Mouse (Mus musculus) thymus, adult 2 months (tissue): Measurements from ENCODE around the gene Zfp143. TPM values are rescaled to one million over a fixed set of nuclear protein-coding genes. Genes with fewer than 3 reads are reported as not detected.
"Not testable (repeated sequence)": the region's sequence is repeated elsewhere in the genome, so short reads cannot be mapped to it uniquely, and the experiment has no call there.

Source experiments
- DNase-seq: peaks from one replicate; pipeline ENCODE4 v3.0.0; 2021
- H3K27ac ChIP-seq: fragments of 200-500 bp; 2 replicates; pipeline ENCODE4 v1.5.1; 2012; ENCODE audit warnings: low read length, control low read depth; ENCODE audit not compliant: control insufficient read depth, insufficient read depth
- H3K27me3 ChIP-seq: fragments of 200-500 bp; 2 replicates; pipeline ENCODE4 v1.6.1; 2012; ENCODE audit warnings: mild to moderate bottlenecking, low read length, moderate library complexity, mixed read lengths; ENCODE audit not compliant: control insufficient read depth, insufficient read depth
- H3K36me3 ChIP-seq: fragments of 200-500 bp; 2 replicates; pipeline ENCODE4 v1.6.1; 2012; ENCODE audit warnings: mild to moderate bottlenecking, low read length, moderate library complexity; ENCODE audit not compliant: control insufficient read depth, insufficient read depth
- H3K4me1 ChIP-seq: fragments of 200-500 bp; replicated peaks from 2 replicates; pipeline ENCODE4 v1.6.1; 2012; ENCODE audit warnings: low read length; ENCODE audit not compliant: control insufficient read depth, insufficient read depth
- H3K4me3 ChIP-seq: fragments of 200-500 bp; 2 replicates; pipeline ENCODE4 v1.5.1; 2012; ENCODE audit warnings: mild to moderate bottlenecking, low read length, control low read depth, moderate library complexity; ENCODE audit not compliant: control insufficient read depth, insufficient read depth
- CTCF ChIP-seq: fragments of 200-500 bp; IDR thresholded peaks from 2 replicates; pipeline ENCODE4 v1.5.1; 2012; ENCODE audit warnings: mild to moderate bottlenecking, control low read depth, low read length, moderate library complexity, borderline replicate concordance; ENCODE audit not compliant: control insufficient read depth, poor library complexity, insufficient read depth; ENCODE audit errors: extremely low read depth
- POLR2A ChIP-seq: fragments of 200-500 bp; IDR thresholded peaks from 2 replicates; pipeline ENCODE4 v1.6.1; 2012; ENCODE audit warnings: mild to moderate bottlenecking, low read length, control low read depth, moderate library complexity; ENCODE audit not compliant: control insufficient read depth, poor library complexity, insufficient read depth; ENCODE audit errors: extremely low read depth
- WGBS: fragments of 180-500 bp; shearing (Covaris S2); methylation state at CpG from one replicate; pipeline ENCODE4 v1.1.7; 2018; 5-methylcytosine and 5-hydroxymethylcytosine counted together
- polyA plus RNA-seq: library from polyadenylated mRNA; depleted of rRNA; stranded (reverse); fragments of >200 nt; gene quantifications from 2 replicates; pipeline ENCODE4 v1.2.3, GENCODE M21; 2012

The Zfp143 gene
- polyA plus RNA-seq, 1 experiment, result 35.0 TPM

- Histone ChIP-seq H3K36me3 (peaks cover 20% of the 10 kb centered on the region), H3K27ac (no peak overlapping the region), H3K4me3 (no peak overlapping the region), H3K27me3 (no peaks in the 10 kb centered on the region), H3K4me1 (no peaks in the 10 kb centered on the region)
- no peak for TF ChIP-seq CTCF
- TF ChIP-seq POLR2A, result no peak
- WGBS, result 92% methylated on average over 2 of the region's 2 CpGs
- no peak for DNase-seq
Observed at GRCm38 (mm10) chr7:110026594-110026993, 34.4 kb upstream of the Zfp143 start.

GRCm38 (mm10) chr7:110028826-110029225, 32.2 kb upstream of the Zfp143 start:
- H3K4me3 ChIP-seq, result no peak overlapping the region
- WGBS, result 93% methylated on average over 1 of the region's 1 CpGs
- H3K4me1 ChIP-seq, result no peaks in the 10 kb centered on the region
- no peaks in the 10 kb centered on the region for H3K27me3 ChIP-seq
- DNase-seq, result no peak
- H3K36me3 ChIP-seq, result peaks cover 41% of the 10 kb centered on the region
- no peak for TF ChIP-seq POLR2A
- TF ChIP-seq CTCF, result no peak
- no peak overlapping the region for H3K27ac ChIP-seq

GRCm38 (mm10) chr7:110030342-110030741, 30.7 kb upstream of the Zfp143 start:
- Histone ChIP-seq H3K4me1 (no peaks in the 10 kb centered on the region), H3K36me3 (peaks cover 50% of the 10 kb centered on the region), H3K27me3 (no peaks in the 10 kb centered on the region), H3K27ac (no peak overlapping the region), H3K4me3 (no peak overlapping the region)
- no peak for TF ChIP-seq POLR2A
- no peak for TF ChIP-seq CTCF
- WGBS, result 90% methylated on average over 3 of the region's 3 CpGs
- no peak for DNase-seq

GRCm38 (mm10) chr7:110057723-110058122, 3.3 kb upstream of the Zfp143 start:
- 97% methylated on average over 2 of the region's 2 CpGs for WGBS
- H3K36me3 ChIP-seq, result peaks cover 17% of the 10 kb centered on the region
- H3K27ac ChIP-seq, DNase-seq, H3K4me3 ChIP-seq, H3K4me1 ChIP-seq, H3K27me3 ChIP-seq: not testable (repeated sequence)

GRCm38 (mm10) chr7:110059092-110059785, 1.8 kb upstream of the Zfp143 start:
- Histone ChIP-seq H3K27me3 (no peaks in the 10 kb centered on the region), H3K36me3 (peaks cover 5% of the 10 kb centered on the region), H3K27ac (no peak overlapping the region), H3K4me1 (0 out of 2 replicates have a peak, but pooled peaks cover 2% of the 10 kb centered on the region), H3K4me3 (no peak overlapping the region)
- no peak for TF ChIP-seq CTCF
- no peak for TF ChIP-seq POLR2A
- 92% methylated on average over 12 of the region's 12 CpGs for WGBS
- DNase-seq, result no peak

- Histone ChIP-seq H3K36me3 (peaks cover under 1% of the 10 kb centered on the region; the same call in 1 of the 2 replicates), H3K4me3 (no peak overlapping the region), H3K27me3 (no peaks in the 10 kb centered on the region), H3K27ac (no peak overlapping the region; the same call in 1 of the 2 replicates), H3K4me1 (0 out of 2 replicates have a peak, but pooled peaks cover 2% of the 10 kb centered on the region)
- TF ChIP-seq CTCF (no peak), POLR2A (no peak)
- no peak for DNase-seq
- WGBS, result 6% methylated on average over 5 of the region's 5 CpGs
Observed at GRCm38 (mm10) chr7:110060106-110060668, 830 bp upstream of the Zfp143 start.

- peak; percentile 30 for DNase-seq
- no peaks in the 10 kb centered on the region for H3K27me3 ChIP-seq
Observed at GRCm38 (mm10) chr7:110060669-110061198, 283 bp upstream of the Zfp143 start.

More at GRCm38 (mm10) chr7:110060669-110061198, 283 bp upstream of the Zfp143 start:
- under 1% methylated on average over 26 of the region's 26 CpGs for WGBS
- TF ChIP-seq POLR2A (no peak), CTCF (peak; percentile 16; the same call in 1 of the 2 replicates)
- 0 out of 2 replicates have a peak, but pooled peaks cover 2% of the 10 kb centered on the region for H3K4me1 ChIP-seq
- peak overlapping the region; percentile 81 for H3K4me3 ChIP-seq
- H3K27ac ChIP-seq, result peak overlapping the region; percentile 94
- H3K36me3 ChIP-seq, result no peaks in the 10 kb centered on the region
